Mouse (Mus musculus): Measurements from ENCODE around the gene Gtf2h1.

The Gtf2h1 gene

GRCm38 (mm10) chr7:46849287-46849686 is 53.4 kb downstream of the Gtf2h1 start:
- DNase-seq (ENCODE audit: low read depth, low spot score): no peak

DNA sequence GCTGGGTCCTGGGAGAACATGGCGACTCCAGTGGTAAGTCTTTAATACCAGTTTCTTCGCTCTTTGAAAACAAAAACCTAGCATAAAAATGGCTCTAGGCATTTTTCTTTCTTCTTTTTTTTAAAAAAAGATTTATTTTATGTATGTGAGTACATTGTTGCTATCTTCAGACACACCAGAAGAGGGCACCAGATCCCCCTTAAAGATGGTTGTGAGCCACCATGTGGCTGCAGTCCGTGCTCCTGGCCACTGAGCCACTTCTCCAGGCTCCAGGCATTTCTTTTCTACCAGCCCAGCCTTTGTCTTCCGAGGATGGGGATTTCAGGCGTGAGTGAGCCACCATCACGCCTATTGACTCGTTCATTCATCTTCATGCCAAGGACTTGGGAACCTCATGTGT is 55.1 kb downstream of the Gtf2h1 start:
- DNase-seq (ENCODE audit: low read depth, low spot score): no peak

GRCm38 (mm10) chr7:46852666-46853065 is 56.8 kb downstream of the Gtf2h1 start:
- no peak for DNase-seq (ENCODE audit: low read depth, low spot score)

- no peak for DNase-seq (ENCODE audit: low read depth, low spot score)
Measured at GRCm38 (mm10) chr7:46853365-46853764, 57.5 kb downstream of the Gtf2h1 start.

DNA sequence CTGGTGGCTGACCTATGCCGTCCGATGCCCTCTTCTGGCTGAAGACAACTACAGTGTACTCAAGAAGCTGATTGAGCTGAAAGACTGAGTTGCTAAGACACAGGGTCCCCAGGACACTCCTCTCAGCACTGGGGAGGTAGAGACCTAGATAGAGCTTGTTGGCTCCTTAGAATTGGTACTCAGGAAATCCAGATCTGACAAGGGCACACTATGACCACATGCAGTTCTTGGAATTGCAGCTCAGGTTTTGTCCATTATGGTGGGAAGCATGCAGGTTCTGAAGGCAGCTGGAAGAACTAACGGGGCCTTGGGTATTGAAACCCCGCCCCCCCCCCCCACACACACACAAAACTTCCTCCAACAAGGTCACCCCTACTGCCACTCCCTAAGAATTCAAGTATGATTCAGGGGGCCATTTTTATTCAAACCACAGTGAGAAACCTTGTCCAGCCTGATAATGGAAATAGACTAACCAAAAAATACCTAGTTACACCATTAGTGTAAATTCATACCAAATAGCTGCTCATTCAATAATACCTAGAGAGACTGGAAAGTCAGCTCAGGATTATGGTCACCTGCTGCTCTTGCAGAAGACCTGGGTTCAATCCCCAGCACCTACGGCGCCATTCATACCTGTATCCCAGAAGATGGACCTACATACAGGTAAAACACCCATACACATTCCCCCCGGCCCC is 60.1 kb downstream of the Gtf2h1 start:
- no peak for DNase-seq (ENCODE audit: low read depth, low spot score)

- DNase-seq (ENCODE audit: low read depth, low spot score): no peak
Measured at GRCm38 (mm10) chr7:46857436-46857835, 61.5 kb downstream of the Gtf2h1 start.

DNA sequence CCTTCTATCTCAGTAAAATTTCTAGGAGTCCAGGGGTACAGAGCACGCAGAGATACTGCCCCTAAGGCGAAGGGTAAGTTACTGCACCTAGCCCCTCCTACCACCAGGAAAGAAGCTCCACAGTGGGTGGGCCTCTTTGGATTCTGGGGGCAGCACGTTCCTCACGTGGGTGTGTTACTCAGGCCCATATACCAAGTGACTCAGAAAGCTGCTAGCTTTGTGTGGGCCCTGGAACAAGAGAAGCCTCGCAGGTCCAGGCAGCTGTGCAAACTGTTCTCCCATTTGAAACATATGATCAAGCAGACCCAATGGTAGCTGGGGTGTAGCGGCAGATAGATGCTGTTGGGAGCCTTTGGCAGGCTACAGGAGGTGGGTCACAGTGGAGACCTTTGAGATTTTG is 63.1 kb downstream of the Gtf2h1 start:
- DNase-seq (ENCODE audit: low read depth, low spot score): no peak

DNA sequence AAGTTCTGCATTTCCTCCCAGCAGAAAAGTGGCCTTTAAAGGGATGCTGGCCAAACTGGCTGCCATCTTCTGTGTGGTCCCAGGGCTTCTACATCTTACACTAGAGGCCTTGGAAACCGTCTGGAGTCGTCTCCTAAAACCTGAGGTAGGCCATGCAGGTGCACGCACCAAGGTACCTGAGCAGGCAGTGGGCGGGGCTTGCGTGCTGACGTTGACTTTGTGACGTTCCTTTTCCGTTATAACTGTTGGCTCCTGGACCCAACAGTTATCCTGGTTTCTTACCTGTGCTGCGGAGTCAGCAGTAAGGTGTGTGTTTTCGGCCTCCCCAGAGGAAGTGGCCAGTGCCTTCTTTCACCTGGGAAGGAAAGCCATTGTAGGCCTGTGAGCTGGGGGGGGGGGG is 65.1 kb downstream of the Gtf2h1 start, which contains the start of gene Ldhc:
Gene Ldhc (plus strand): TSS at position 208 of the 400 bp plus-strand sequence.
- DNase-seq (ENCODE audit: low read depth, low spot score): no peak

GRCm38 (mm10) chr7:46871988-46872387 is 76.1 kb downstream of the Gtf2h1 start:
- no peak for DNase-seq (ENCODE audit: low read depth, low spot score)
